Mouse (Mus musculus) limb, embryonic 10.5 days (tissue): ENCODE measurements around the gene Olfr1101. TPM values are rescaled to one million over a fixed set of nuclear protein-coding genes. Genes with fewer than 3 reads are reported as not detected.

Experiments
- DNase-seq: peaks from one replicate; pipeline ENCODE4 v3.0.0-alpha.2; 2017; ENCODE audit warnings: low spot score
- H3K27ac ChIP-seq: fragments of 300-500 bp; sonication (generic); 2 replicates; pipeline ENCODE4 v1.5.1; 2016; ENCODE audit warnings: mild to moderate bottlenecking
- H3K27me3 ChIP-seq: fragments of 300-500 bp; sonication (generic); 2 replicates; pipeline ENCODE4 v1.6.1; 2016; ENCODE audit warnings: low read depth, mild to moderate bottlenecking; ENCODE audit not compliant: poor library complexity, severe bottlenecking
- H3K36me3 ChIP-seq: fragments of 300-500 bp; sonication (generic); 2 replicates; pipeline ENCODE4 v1.6.1; 2016; ENCODE audit warnings: mild to moderate bottlenecking, moderate library complexity
- H3K4me1 ChIP-seq: fragments of 300-500 bp; sonication (generic); 2 replicates; pipeline ENCODE4 v1.6.1; 2016
- H3K4me3 ChIP-seq: fragments of 300-500 bp; sonication (generic); 2 replicates; pipeline ENCODE4 v1.5.1; 2016; ENCODE audit warnings: mild to moderate bottlenecking, moderate library complexity
- H3K9me3 ChIP-seq: fragments of 300-500 bp; sonication (generic); replicated peaks from 2 replicates; pipeline ENCODE4 v1.6.1; 2016; ENCODE audit warnings: mild to moderate bottlenecking
- WGBS: fragments of 180-500 bp; shearing (Covaris S2); methylation state at CpG from one replicate; pipeline ENCODE4 v1.1.7; 2016; 5-methylcytosine and 5-hydroxymethylcytosine counted together
- polyA plus RNA-seq: library from polyadenylated mRNA; unstranded; fragments of >200 nt; fragmentation: Nextera tagmentation; extraction: Ambion mirVana; gene quantifications from 2 replicates; pipeline ENCODE4 v1.2.1, GENCODE M21; 2016

Gene Olfr1101
- polyA plus RNA-seq: not detected in 2 replicates

DNA sequence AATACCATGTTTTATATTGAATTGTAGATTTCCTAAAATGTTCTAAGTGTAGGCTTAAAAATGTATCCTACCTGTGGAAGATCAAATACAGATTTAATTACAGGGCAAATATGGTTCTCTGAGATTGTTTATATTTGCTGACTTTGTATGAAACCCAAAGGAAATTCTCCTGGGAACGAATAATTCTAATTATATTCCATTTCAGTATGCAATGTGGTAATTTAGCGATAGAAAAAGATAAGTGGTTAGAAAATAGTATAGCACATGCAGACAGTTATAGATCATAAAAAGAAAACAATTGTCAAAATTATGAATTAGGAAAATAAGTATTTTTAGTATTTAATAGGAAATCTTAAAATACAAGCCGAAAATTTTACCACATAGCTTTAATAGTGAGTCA, at the start of gene Olfr1101:
TSS of gene Olfr1101 (minus strand) at position 101 of the 400 bp plus-strand sequence.
- Histone ChIP-seq H3K27me3 (no peaks in the 10 kb centered on the region), H3K4me1 (no peaks in the 10 kb centered on the region), H3K27ac (no peak within 1 kb of the TSS), H3K9me3 (no peaks in the 10 kb centered on the region), H3K36me3 (no peaks in the 10 kb centered on the region), H3K4me3 (no peak within 1 kb of the TSS)
- WGBS: 87% methylated on average over 3 of the region's 3 CpGs
- no peak for DNase-seq

GRCm38 (mm10) chr2:87036431-87036830, 45.4 kb upstream of the Olfr1101 start, which contains the start of gene Olfr1105:
Gene Olfr1105 (minus strand): TSS chr2:87036531.
- H3K36me3 ChIP-seq: no peaks in the 10 kb centered on the region
- H3K27ac ChIP-seq: no peak within 1 kb of the TSS
- H3K4me3 ChIP-seq: no peak within 1 kb of the TSS
- H3K27me3 ChIP-seq: no peaks in the 10 kb centered on the region
- H3K9me3 ChIP-seq: no peaks in the 10 kb centered on the region
- H3K4me1 ChIP-seq: no peaks in the 10 kb centered on the region
- no peak for DNase-seq

DNA sequence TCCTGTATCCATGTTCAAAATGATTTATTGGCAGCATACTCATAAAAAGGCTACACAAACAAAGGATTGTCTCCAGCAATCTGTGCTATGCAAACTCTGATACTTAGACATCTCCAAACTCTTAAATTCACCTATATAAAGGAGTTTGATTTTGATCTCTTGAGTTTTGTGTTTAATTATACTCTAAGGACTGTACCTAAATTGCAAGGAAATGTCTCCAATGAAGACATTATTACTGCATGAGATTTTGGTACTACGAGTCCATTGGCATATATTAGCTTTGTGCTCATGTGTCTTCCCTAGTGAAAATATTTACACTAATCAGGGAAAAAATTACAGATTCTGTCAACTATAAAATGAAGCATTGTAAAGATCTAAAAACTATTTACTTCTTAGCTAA, 36.0 kb upstream of the Olfr1101 start, which contains the start of gene Olfr1104:
TSS of gene Olfr1104 (minus strand) at position 101 of the 400 bp plus-strand sequence.
- no peak for DNase-seq
- Histone ChIP-seq H3K4me1 (no peaks in the 10 kb centered on the region), H3K27ac (no peak within 1 kb of the TSS), H3K27me3 (no peaks in the 10 kb centered on the region), H3K36me3 (no peaks in the 10 kb centered on the region), H3K4me3 (no peak within 1 kb of the TSS), H3K9me3 (no peaks in the 10 kb centered on the region)
- WGBS: 97% methylated on average over 1 of the region's 1 CpGs

DNA sequence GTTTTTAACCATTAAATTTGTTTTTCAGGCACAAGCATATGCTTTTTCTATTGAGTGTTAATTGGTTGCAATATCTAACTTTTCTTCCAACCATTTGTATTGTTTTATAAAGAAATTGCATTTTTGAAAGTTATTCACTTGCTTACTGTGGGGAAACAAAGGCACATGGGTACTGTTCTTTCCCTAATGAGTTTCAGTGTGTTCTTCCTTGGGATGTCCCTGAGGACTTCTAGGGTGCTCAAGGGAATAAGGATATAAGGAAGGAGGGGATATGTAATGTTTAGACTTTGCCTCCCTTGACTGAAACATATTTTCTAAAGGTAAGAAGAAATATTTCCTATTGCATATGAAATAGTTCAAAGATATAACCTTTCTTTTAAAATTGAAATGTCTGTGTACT, 7.1 kb upstream of the Olfr1101 start, which contains the start of gene Olfr1102:
TSS of gene Olfr1102 (plus strand) at position 301 of the 400 bp plus-strand sequence.
- no peaks in the 10 kb centered on the region for H3K4me1 ChIP-seq

GRCm38 (mm10) chr2:86979854-86980253, 11.2 kb downstream of the Olfr1101 start, which contains the start of gene Olfr1100:
Gene Olfr1100 (minus strand): TSS chr2:86979954.
- no peak within 1 kb of the TSS for H3K27ac ChIP-seq
- no peak within 1 kb of the TSS for H3K4me3 ChIP-seq
- 93% methylated on average over 3 of the region's 3 CpGs for WGBS
- H3K27me3 ChIP-seq: no peaks in the 10 kb centered on the region
- no peak for DNase-seq
- H3K4me1 ChIP-seq: no peaks in the 10 kb centered on the region
- H3K36me3 ChIP-seq: no peaks in the 10 kb centered on the region
- no peaks in the 10 kb centered on the region for H3K9me3 ChIP-seq

More for the DNA sequence above, 7.1 kb upstream of the Olfr1101 start, which contains the start of gene Olfr1102:
- H3K36me3 ChIP-seq: no peaks in the 10 kb centered on the region
- no peak within 1 kb of the TSS for H3K27ac ChIP-seq
- H3K4me3 ChIP-seq: no peak within 1 kb of the TSS
- H3K27me3 ChIP-seq: no peaks in the 10 kb centered on the region
- no peaks in the 10 kb centered on the region for H3K9me3 ChIP-seq
- no peak for DNase-seq

DNA sequence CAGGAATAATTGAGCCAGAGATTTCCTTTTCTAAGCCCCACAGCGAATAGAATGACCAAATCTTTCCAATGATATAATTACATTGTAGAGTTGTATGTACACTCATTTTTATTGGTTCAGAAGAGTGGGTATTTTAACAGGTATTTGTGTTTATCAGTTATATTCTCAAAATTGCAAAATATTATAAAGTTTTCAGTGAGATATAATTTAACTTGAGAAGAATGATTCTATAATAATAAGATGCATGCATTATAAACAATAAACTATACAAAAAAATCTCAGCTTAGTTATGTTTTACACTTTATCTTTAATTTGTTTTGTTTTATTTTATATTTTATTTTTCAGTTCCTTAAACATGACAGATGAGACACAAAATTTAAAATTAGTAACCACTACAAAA, 30.4 kb downstream of the Olfr1101 start, which contains the start of gene Olfr1099:
TSS of gene Olfr1099 (minus strand) at position 101 of the 400 bp plus-strand sequence.
- Histone ChIP-seq H3K27me3 (no peaks in the 10 kb centered on the region), H3K36me3 (no peaks in the 10 kb centered on the region), H3K9me3 (no peaks in the 10 kb centered on the region), H3K4me3 (no peak within 1 kb of the TSS), H3K27ac (no peak within 1 kb of the TSS), H3K4me1 (no peaks in the 10 kb centered on the region)
- WGBS: 92% methylated on average over 1 of the region's 1 CpGs
- no peak for DNase-seq

Other genes with a start within 250 kb of the Olfr1101 start
- gene Olfr1090, start 232.2 kb downstream of the Olfr1101 start, polyA plus RNA-seq: not detected in 2 replicates
- not detected in 2 replicates for gene Olfr1093, start 208.7 kb downstream of the Olfr1101 start, polyA plus RNA-seq
- not detected in 2 replicates for gene Olfr141, start 181.2 kb downstream of the Olfr1101 start, polyA plus RNA-seq
- not detected in 2 replicates for gene Olfr1094, start 166.6 kb downstream of the Olfr1101 start, polyA plus RNA-seq
- not detected in 2 replicates for gene Olfr1095, start 139.5 kb downstream of the Olfr1101 start, polyA plus RNA-seq
- not detected in 2 replicates for gene Gm13723, start 116.4 kb downstream of the Olfr1101 start, polyA plus RNA-seq
- not detected in 2 replicates for gene Olfr1097, start 99.0 kb downstream of the Olfr1101 start, polyA plus RNA-seq
- not detected in 2 replicates for gene Olfr1098, start 66.7 kb downstream of the Olfr1101 start, polyA plus RNA-seq
- gene Olfr1099, start 30.5 kb downstream of the Olfr1101 start, polyA plus RNA-seq: not detected in 2 replicates
- not detected in 2 replicates for gene Olfr1100, start 11.3 kb downstream of the Olfr1101 start, polyA plus RNA-seq
- not detected in 2 replicates for gene Olfr1102, start 7.2 kb upstream of the Olfr1101 start, polyA plus RNA-seq
- not detected in 2 replicates for gene Olfr1104, start 35.9 kb upstream of the Olfr1101 start, polyA plus RNA-seq
- not detected in 2 replicates for gene Olfr1105, start 45.3 kb upstream of the Olfr1101 start, polyA plus RNA-seq
- gene Olfr1106, start 61.1 kb upstream of the Olfr1101 start, polyA plus RNA-seq: not detected in 2 replicates
- gene Olfr1107, start 84.6 kb upstream of the Olfr1101 start, polyA plus RNA-seq: not detected in 2 replicates
- gene Olfr1109, start 104.8 kb upstream of the Olfr1101 start, polyA plus RNA-seq: not detected in 2 replicates
- not detected in 2 replicates for gene Olfr259, start 123.3 kb upstream of the Olfr1101 start, polyA plus RNA-seq
- not detected in 2 replicates for gene Olfr1110, start 149.1 kb upstream of the Olfr1101 start, polyA plus RNA-seq
- gene Olfr1111, start 161.4 kb upstream of the Olfr1101 start, polyA plus RNA-seq: not detected in 2 replicates
- gene Olfr1112, start 196.6 kb upstream of the Olfr1101 start, polyA plus RNA-seq: not detected in 2 replicates
- gene Olfr1113, start 217.7 kb upstream of the Olfr1101 start, polyA plus RNA-seq: not detected in 2 replicates